Mouse (Mus musculus) liver, embryonic 14.5 days (tissue): ENCODE data around the gene Scnn1g. TPM values are rescaled to one million over a fixed set of nuclear protein-coding genes. Genes with fewer than 3 reads are reported as not detected.

Source experiments
- ATAC-seq: fragments of 200-750 bp; cut with Nextera tagmentation; 2 replicates; pipeline ENCODE4 v1.8.0; 2017; ENCODE audit warnings: moderate number of reproducible peaks, mild to moderate bottlenecking, moderate library complexity; ENCODE audit not compliant: insufficient read depth
- DNase-seq, 3 experiments: peaks; one replicate each; pipeline ENCODE4 v3.0.0-alpha.2; 2012 to 2013; ENCODE audit warnings: low read depth in 3 of 3, low spot score in 3 of 3
- H3K27ac ChIP-seq: fragments of 300-500 bp; sonication (generic); 2 replicates; pipeline ENCODE4 v1.5.1; 2014; ENCODE audit warnings: moderate library complexity, mild to moderate bottlenecking, control low read depth, inconsistent platforms
- H3K27me3 ChIP-seq: fragments of 300-500 bp; sonication (generic); 2 replicates; pipeline ENCODE4 v1.6.1; 2014; ENCODE audit warnings: mild to moderate bottlenecking, low read length, moderate library complexity; ENCODE audit not compliant: control insufficient read depth, insufficient read depth
- H3K36me3 ChIP-seq: fragments of 300-500 bp; sonication (generic); replicated peaks from 2 replicates; pipeline ENCODE4 v1.6.1; 2014; ENCODE audit warnings: low read depth; ENCODE audit not compliant: control insufficient read depth, insufficient read depth
- H3K4me1 ChIP-seq, 2 experiments: fragments of 200-500 bp in 1 of 2; fragments of 300-500 bp in 1 of 2; sonication (generic) in 1 of 2; replicated peaks; 2 replicates each; pipeline ENCODE4 v1.6.1; 2012 to 2014; ENCODE audit warnings: antibody characterized with exemption in 1 of 2, inconsistent platforms in 1 of 2, low read length in 1 of 2; ENCODE audit not compliant: control insufficient read depth in 2 of 2, insufficient read depth in 2 of 2
- H3K4me2 ChIP-seq: fragments of 300-500 bp; sonication (generic); 2 replicates; pipeline ENCODE4 v1.6.1; 2014; ENCODE audit warnings: low read depth, mild to moderate bottlenecking, control low read depth, moderate library complexity
- H3K4me3 ChIP-seq, 2 experiments: fragments of 200-500 bp in 1 of 2; fragments of 300-500 bp in 1 of 2; sonication (generic) in 1 of 2; 2 replicates each; pipeline ENCODE4 v1.5.1; 2012 to 2014; ENCODE audit warnings: low read depth in 2 of 2, low read length in 2 of 2, mild to moderate bottlenecking in 2 of 2, control low read depth in 1 of 2, inconsistent platforms in 1 of 2, moderate library complexity in 1 of 2; ENCODE audit not compliant: insufficient read depth in 1 of 2
- H3K9ac ChIP-seq: fragments of 300-500 bp; sonication (generic); replicated peaks from 2 replicates; pipeline ENCODE4 v1.6.1; 2014; ENCODE audit warnings: mild to moderate bottlenecking, control low read depth, moderate library complexity
- H3K9me3 ChIP-seq: fragments of 300-500 bp; sonication (generic); 2 replicates; pipeline ENCODE4 v1.6.1; 2016; ENCODE audit warnings: low read length, mixed read lengths; ENCODE audit not compliant: control insufficient read depth
- CTCF ChIP-seq: IDR thresholded peaks from 2 replicates; pipeline ENCODE4 v1.5.1; 2016; ENCODE audit warnings: antibody characterized with exemption, low read depth, control low read depth
- EP300 ChIP-seq: IDR thresholded peaks from 2 replicates; pipeline ENCODE4 v1.6.1; 2016; ENCODE audit warnings: antibody characterized with exemption, low read depth
- WGBS: fragments of 180-500 bp; shearing (Covaris S2); extraction: QIAGEN DNeasy Blood & Tissue Kit; methylation state at CpG from one replicate; pipeline ENCODE4 v1.1.7; 2014; ENCODE audit not compliant: insufficient replicate concordance; 5-methylcytosine and 5-hydroxymethylcytosine counted together
- polyA plus RNA-seq, 2 experiments: library from polyadenylated mRNA; depleted of rRNA in 1 of 2; stranded (reverse) in 1 of 2; unstranded in 1 of 2; fragments of >200 nt; fragmentation: Nextera tagmentation in 1 of 2; extraction: Ambion mirVana in 1 of 2; gene quantifications; 2 replicates each; pipeline versions ENCODE4 v1.2.1 to v1.2.3; 2012 to 2014

Scnn1g gene
- polyA plus RNA-seq, 2 experiments, result not detected

DNA sequence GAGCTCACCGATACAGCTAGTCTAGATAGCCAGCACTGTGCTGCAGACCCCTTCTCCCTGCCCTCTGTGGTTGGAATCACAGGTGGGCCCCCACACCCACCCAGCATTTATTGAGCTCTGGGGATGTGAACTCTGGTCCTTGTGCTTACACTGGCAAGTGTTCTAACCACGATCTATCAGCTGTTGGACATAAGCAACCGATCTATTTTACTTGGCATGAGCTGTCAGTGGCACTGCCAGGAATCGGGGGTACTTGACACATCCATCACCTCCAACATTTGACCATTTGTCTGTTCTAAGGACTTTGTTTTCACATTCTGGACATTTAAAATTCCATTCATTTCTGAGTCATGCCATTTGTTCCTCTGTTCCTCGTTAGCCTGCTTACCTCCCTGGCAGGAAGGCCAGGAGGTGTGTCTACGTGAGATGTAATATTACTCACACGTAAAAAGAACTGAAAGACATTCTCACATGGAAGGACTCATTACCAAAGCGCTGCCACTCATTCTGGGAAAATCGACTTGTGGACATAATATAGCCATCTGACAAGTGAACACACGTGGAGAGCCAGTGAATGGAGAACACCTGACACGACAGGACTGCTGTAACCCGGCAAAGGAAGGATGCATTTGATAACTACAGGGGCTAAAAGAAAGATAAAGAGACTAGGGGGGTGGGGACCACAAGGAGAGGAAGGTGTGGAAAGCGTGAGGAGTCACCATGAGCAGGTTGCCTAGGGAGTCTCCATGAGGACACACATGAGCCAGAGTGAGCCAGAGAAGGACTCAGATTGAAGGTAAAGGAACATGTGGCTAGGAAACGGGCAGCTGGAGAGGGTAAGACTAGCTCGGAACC, 73.7 kb downstream of the Scnn1g start:
- no peaks in the 10 kb centered on the region for H3K4me1 ChIP-seq
- no peaks in the 10 kb centered on the region for H3K36me3 ChIP-seq
- H3K4me3 ChIP-seq, result no peak overlapping the region
- WGBS, result 61% methylated on average over 15 of the region's 15 CpGs
- ATAC-seq (no peak), DNase-seq (no peak)
- no peak overlapping the region for H3K4me2 ChIP-seq
- no peak overlapping the region for H3K9ac ChIP-seq
- no peaks in the 10 kb centered on the region for H3K27me3 ChIP-seq
- TF ChIP-seq EP300 (no peak), CTCF (no peak)
- H3K27ac ChIP-seq, result no peak overlapping the region
- H3K9me3 ChIP-seq, result no peaks in the 10 kb centered on the region

Other genes with a start within 250 kb of the Scnn1g start
- 1.7 and 2.3 TPM in 2 replicates for gene Usp31, start 27.2 kb upstream of the Scnn1g start, polyA plus RNA-seq (2012; rRNA removed)
- gene Usp31, start 27.2 kb upstream of the Scnn1g start, polyA plus RNA-seq (2014; fragmentation: Nextera tagmentation; extraction: Ambion mirVana), result 1.1 TPM in 2 replicates
- 0.01 TPM in 1 of 2 replicates, not detected in the other for gene Scnn1b, start 130.6 kb downstream of the Scnn1g start, polyA plus RNA-seq (2012; rRNA removed)
- not detected in 2 replicates for gene Scnn1b, start 130.6 kb downstream of the Scnn1g start, polyA plus RNA-seq (2014; fragmentation: Nextera tagmentation; extraction: Ambion mirVana)
- gene Cog7, start 247.2 kb downstream of the Scnn1g start, polyA plus RNA-seq (2012; rRNA removed), result 5.6 and 7.2 TPM in 2 replicates
- 4.7 and 4.8 TPM in 2 replicates for gene Cog7, start 247.2 kb downstream of the Scnn1g start, polyA plus RNA-seq (2014; fragmentation: Nextera tagmentation; extraction: Ambion mirVana)